Mouse (Mus musculus) small intestine, adult 2 months (tissue): ENCODE measurements around the gene Prkca. TPM values are rescaled to one million over a fixed set of nuclear protein-coding genes. Genes with fewer than 3 reads are reported as not detected.

Source experiments
- H3K27ac ChIP-seq: fragments of 200-500 bp; 2 replicates; pipeline ENCODE4 v1.5.1; 2012; ENCODE audit warnings: low read depth, low read length, control low read depth, inconsistent platforms; ENCODE audit not compliant: insufficient read depth
- H3K27me3 ChIP-seq: fragments of 200-500 bp; 2 replicates; pipeline ENCODE4 v1.6.1; 2012; ENCODE audit warnings: mild to moderate bottlenecking, moderate library complexity, low read length, inconsistent platforms; ENCODE audit not compliant: control insufficient read depth, insufficient read depth
- H3K36me3 ChIP-seq: fragments of 200-500 bp; 2 replicates; pipeline ENCODE4 v1.6.1; 2012; ENCODE audit warnings: mild to moderate bottlenecking, low read length, control low read depth, inconsistent platforms; ENCODE audit not compliant: control insufficient read depth, insufficient read depth
- H3K4me1 ChIP-seq: fragments of 200-500 bp; 2 replicates; pipeline ENCODE4 v1.6.1; 2012; ENCODE audit warnings: low read length, inconsistent platforms, mixed read lengths; ENCODE audit not compliant: control insufficient read depth, insufficient read depth, insufficient read length
- H3K4me3 ChIP-seq: fragments of 200-500 bp; 2 replicates; pipeline ENCODE4 v1.5.1; 2012; ENCODE audit warnings: low read depth, mild to moderate bottlenecking, control low read depth, inconsistent platforms, low read length, moderate library complexity
- CTCF ChIP-seq: fragments of 200-500 bp; IDR thresholded peaks from 2 replicates; pipeline ENCODE4 v1.5.1; 2012; ENCODE audit warnings: low read depth, mild to moderate bottlenecking, control low read depth, inconsistent platforms, low read length, moderate library complexity, mixed read lengths; ENCODE audit not compliant: insufficient replicate concordance, insufficient read length; ENCODE audit errors: extremely low read depth
- POLR2A ChIP-seq: fragments of 200-500 bp; IDR thresholded peaks from 2 replicates; pipeline ENCODE4 v1.6.1; 2012; ENCODE audit warnings: low read depth, mild to moderate bottlenecking, control low read depth, inconsistent platforms, low read length, moderate library complexity
- WGBS: fragments of 180-500 bp; shearing (Covaris S2); methylation state at CpG from one replicate; pipeline ENCODE4 v1.1.7; 2018; 5-methylcytosine and 5-hydroxymethylcytosine counted together
- polyA plus RNA-seq: library from polyadenylated mRNA; depleted of rRNA; stranded (reverse); fragments of >200 nt; gene quantifications from 2 replicates; pipeline ENCODE4 v1.2.3, GENCODE M21; 2012

Prkca gene
- polyA plus RNA-seq, 1 experiment = 13.9 TPM

DNA sequence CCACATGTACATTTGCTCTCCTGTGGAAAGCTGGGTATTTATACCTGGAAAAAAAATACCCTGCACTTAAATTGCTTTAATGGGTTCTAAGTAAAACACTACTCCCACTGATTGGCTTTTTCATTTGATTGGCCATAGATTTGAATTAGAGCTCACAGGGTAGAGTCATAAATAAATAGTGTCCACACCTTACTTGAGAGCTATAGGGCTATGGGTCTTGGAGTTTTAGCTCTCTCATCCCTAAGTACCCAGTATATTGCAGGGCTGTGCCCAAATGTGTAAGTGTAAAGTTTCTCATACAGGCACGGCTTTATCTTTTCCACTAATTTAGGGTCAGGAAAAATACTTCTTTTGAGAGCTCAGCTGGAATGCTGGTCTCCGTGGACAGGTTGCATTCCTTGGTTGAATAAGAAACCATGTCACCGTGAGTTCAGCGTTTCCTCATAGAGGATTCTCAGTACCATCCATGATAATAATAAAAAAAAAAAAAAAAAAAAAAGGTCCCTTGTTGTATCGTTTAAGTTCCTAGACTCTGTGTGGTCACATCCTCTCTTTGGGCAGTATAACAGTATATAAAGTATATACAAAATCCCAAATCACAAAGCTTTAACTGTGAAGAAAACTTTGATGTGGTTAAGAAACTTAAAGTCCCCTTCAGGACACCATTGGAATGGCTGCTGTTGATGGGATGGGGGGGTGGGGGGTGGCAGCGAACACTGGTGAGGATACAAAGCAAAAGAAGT lies 82.8 kb downstream of the Prkca start:
- 86% methylated on average over 6 of the region's 6 CpGs for WGBS
- H3K4me1 ChIP-seq = peaks cover 18% of the 10 kb centered on the region

DNA sequence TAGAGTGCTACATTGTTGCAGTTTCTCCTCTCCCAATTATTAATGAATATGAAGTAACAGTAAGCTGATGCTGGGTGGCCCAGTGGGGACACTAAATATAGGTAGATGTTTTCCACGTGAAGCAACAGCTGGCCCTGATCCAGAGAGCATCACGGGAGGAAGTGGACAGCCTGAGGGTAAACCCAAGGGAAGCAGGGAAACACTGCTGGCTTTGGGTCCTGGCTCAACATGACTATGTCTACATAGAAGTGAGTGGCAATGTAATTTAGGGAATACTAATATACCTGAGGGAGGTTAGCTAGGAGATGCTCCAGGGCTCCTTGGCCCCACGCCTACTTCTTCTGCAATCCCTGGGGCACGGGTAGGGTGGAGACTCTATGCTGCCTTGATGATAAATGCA lies 84.3 kb downstream of the Prkca start:
- Histone ChIP-seq H3K27me3 (no peaks in the 10 kb centered on the region), H3K36me3 (no peaks in the 10 kb centered on the region), H3K4me3 (no peak overlapping the region), H3K4me1 (peaks cover 15% of the 10 kb centered on the region), H3K27ac (no peak overlapping the region)
- TF ChIP-seq POLR2A (no peak), CTCF (no peak)
- WGBS = 26% methylated on average over 4 of the region's 4 CpGs

More for the DNA sequence above, 82.8 kb downstream of the Prkca start:
- Histone ChIP-seq H3K27me3 (no peaks in the 10 kb centered on the region), H3K4me3 (no peak overlapping the region), H3K27ac (no peak overlapping the region), H3K36me3 (no peaks in the 10 kb centered on the region)
- TF ChIP-seq CTCF = no peak
- no peak for TF ChIP-seq POLR2A

DNA sequence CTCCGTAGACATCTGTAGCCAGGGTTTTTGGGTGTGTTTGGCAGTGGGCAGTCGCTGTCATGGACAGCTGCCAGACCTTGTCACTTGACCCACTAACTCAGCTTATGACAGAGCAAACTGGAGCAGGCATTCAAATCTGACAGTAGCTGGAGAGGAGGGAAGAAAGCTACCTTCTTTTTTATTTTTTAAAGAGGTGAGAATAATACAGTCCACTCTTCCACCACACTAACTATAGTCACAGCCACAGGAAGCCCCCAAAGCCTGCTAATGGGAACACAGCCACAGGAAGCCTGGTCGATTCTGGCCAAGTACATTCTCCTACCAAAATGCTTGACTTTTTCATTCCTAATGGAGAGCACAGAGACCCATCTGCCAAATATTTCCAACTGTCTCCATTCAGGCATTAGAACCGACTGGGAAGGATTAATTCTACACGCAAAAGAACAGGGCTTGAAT lies 84.9 kb downstream of the Prkca start:
- TF ChIP-seq CTCF (no peak), POLR2A (no peak)
- 49% methylated on average over 5 of the region's 5 CpGs for WGBS
- no peak overlapping the region for H3K4me3 ChIP-seq
- H3K36me3 ChIP-seq = no peaks in the 10 kb centered on the region
- H3K4me1 ChIP-seq = peaks cover 13% of the 10 kb centered on the region; the same call in 1 of the 2 replicates
- no peaks in the 10 kb centered on the region for H3K27me3 ChIP-seq
- H3K27ac ChIP-seq = no peak overlapping the region

DNA sequence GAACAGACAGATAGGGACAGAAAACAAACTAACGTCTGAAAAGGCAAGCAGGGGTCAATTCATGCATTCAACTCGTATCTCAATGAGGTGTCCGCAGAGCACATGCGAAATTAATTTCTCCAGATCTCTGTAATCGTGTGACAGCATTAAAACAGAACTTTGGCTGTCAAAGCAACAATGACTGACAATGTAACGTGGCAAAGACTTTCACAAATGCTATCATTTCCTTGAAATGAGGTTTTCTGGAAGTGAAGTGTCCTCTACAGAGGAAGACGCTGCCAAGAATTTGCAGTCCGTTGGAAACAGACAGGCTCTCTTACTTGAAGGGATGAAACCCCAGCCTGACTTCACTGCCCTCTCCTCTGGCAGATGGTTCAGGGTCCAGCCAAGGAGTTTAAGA lies 85.8 kb downstream of the Prkca start:
- Histone ChIP-seq H3K27me3 (no peaks in the 10 kb centered on the region), H3K4me3 (no peak overlapping the region), H3K27ac (no peak overlapping the region), H3K36me3 (no peaks in the 10 kb centered on the region), H3K4me1 (peaks cover 12% of the 10 kb centered on the region; the same call in 1 of the 2 replicates)
- WGBS = 72% methylated on average over 8 of the region's 8 CpGs
- TF ChIP-seq POLR2A (no peak), CTCF (no peak)

DNA sequence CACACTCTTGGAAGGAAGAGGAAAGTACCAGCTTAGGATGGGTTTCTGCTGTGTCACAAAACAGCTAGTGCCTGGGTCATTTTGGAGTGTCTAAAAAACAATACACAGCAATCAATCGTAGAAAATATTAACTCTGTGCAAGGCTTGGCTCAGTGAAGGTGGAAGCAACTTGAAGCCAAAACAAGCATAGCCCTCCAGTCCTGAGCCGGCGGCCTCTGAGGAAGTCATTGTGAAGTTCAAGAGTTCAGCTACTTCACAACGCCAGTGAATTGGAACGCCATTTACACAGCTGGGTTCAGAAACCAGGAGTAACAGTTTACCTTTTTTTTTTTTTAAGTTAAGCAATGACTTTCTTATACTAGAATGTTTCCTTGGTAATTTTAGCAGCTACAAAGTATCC lies 89.0 kb downstream of the Prkca start:
- Histone ChIP-seq H3K4me3 (no peak overlapping the region), H3K36me3 (no peaks in the 10 kb centered on the region), H3K27ac (no peak overlapping the region), H3K4me1 (peaks cover 31% of the 10 kb centered on the region), H3K27me3 (no peaks in the 10 kb centered on the region)
- WGBS = 61% methylated on average over 5 of the region's 5 CpGs
- TF ChIP-seq POLR2A = no peak
- no peak for TF ChIP-seq CTCF

DNA sequence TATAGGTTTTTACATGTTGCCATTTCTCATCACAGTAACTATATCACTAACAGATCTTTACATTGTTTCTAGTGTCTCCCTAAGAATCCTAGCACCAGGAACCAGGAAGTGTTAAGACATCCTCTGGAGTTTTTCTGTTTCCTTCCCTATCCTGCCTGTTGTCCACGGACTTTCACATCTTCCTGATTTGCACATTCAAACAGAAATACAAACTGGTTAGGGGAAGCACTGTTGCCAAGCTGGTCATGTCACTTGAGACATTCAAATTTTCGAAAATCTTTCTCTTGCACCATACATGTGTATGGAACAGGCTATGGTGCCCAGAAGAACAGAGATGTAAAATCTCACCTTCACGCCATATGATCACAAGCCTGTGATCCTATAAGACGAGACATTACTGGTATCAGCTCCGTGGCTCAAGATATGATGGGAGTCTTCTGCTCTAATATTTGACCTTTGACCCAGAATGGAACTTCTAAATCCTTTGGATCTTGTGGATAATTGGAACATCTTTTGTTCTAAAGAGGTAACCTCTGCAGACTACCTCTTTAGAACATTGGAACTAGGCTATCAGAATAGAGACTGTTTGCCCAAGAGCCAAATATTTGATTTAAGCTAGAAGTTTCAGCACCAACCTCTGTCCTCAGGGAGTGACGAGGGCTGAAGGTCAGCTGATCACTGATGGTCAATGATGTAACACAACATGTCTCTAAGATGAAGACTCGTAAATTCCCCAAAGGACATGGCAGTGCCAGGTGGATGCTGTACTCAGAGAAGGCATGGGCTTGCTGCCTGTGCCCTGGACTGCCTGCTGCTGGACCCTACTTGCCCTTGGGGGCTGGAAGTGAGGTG lies 91.6 kb downstream of the Prkca start:
- no peaks in the 10 kb centered on the region for H3K36me3 ChIP-seq
- peaks cover 39% of the 10 kb centered on the region for H3K4me1 ChIP-seq
- no peak for TF ChIP-seq CTCF
- no peak for TF ChIP-seq POLR2A
- no peaks in the 10 kb centered on the region for H3K27me3 ChIP-seq
- no peak overlapping the region for H3K4me3 ChIP-seq
- 48% methylated on average over 7 of the region's 7 CpGs for WGBS
- no peak overlapping the region for H3K27ac ChIP-seq
